Mouse (Mus musculus) megakaryocyte-erythroid progenitor cell, adult 5-6 weeks (primary cell): ENCODE data around the gene Acvr2b. TPM values are rescaled to one million over a fixed set of nuclear protein-coding genes. Genes with fewer than 3 reads are reported as not detected.
"Not testable (repeated sequence)": the region's sequence is repeated elsewhere in the genome, so short reads cannot be mapped to it uniquely, and the experiment has no call there.

Experiments
- ATAC-seq: replicated peaks from 2 replicates; pipeline ENCODE4 v1.8.0; 2016; ENCODE audit warnings: mild to moderate bottlenecking, inconsistent platforms; ENCODE audit not compliant: severe bottlenecking, poor library complexity, low FRiP score, low TSS enrichment
- total RNA-seq, 2 experiments: library from RNA; stranded (forward) in 1 of 2; stranded (reverse) in 1 of 2; fragments of 200-1000, 215-1000 nt in 1 of 2; fragments of >200 nt in 1 of 2; fragmentation: Nextera tagmentation in 1 of 2; gene quantifications; 2 replicates each; pipeline ENCODE4 v1.2.3; 2014 to 2017

Gene Acvr2b
- total RNA-seq (2014; fragmentation: Nextera tagmentation) (0.09 and 3.4 TPM in 2 replicates), total RNA-seq (2017) (1.3 TPM in 1 of 2 replicates, not detected in the other)

DNA sequence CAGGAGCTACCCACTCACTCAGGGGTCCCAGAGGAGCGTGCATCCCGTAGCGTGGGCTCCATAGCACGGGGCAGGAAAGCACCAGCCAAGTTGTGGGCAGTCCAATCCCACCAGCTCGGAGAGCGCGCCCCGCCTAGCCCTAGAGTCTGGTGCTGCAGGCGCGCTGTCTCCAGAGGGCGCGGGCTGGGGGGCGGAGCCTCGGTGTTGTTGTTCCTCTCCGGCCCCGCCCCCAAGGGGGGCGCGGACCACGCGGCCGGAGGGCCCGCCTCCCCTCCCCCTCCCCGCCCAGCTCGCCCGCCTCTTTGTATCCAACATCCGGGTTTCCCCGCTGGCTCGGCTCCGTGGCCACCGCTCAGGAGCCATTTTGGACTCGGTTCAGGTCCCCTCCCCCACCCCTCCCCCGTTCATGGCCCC is at the start of gene Acvr2b:
Gene Acvr2b (plus strand): TSS at position 318 of the 414 bp plus-strand sequence.
- peak; percentile 92 for ATAC-seq

DNA sequence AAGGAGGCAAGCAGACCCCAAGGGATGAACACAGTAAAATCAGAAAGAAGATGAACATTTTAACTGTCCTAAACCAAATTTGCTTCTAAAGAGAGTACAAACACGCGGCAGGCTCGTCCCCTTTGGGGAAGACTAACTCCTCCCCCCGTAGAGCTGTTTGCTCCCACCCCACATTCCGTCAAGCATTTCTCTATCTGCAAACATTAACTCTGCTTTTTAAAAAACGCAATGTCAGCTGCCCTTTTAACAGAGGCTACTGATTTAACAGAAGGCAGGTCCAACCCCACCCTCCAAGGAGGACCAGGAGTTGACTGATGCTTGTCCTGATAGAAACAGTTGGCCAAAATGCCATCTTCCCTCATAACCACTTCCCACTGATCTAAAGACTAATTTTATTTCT is 48.0 kb upstream of the Acvr2b start:
- ATAC-seq, result no peak

DNA sequence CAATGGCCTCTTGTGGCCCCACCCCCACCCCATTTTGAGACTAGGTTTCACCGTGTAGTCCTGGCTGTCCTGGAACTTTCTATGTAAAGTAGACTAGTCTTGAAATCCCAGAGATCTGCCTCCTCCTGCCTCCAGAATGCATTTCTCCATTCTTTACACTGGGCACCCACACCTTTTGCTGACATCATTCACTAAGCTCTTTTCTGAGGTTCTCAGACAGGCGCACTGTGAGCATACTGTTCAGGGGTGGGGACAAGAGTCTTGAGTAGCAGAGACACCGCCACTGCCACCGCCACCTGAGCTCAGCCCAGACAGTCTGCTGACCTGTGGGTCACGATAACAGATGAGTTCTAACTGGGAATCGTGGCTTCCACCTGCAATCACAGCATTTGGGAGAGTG is 46.0 kb upstream of the Acvr2b start:
- ATAC-seq, result no peak

DNA sequence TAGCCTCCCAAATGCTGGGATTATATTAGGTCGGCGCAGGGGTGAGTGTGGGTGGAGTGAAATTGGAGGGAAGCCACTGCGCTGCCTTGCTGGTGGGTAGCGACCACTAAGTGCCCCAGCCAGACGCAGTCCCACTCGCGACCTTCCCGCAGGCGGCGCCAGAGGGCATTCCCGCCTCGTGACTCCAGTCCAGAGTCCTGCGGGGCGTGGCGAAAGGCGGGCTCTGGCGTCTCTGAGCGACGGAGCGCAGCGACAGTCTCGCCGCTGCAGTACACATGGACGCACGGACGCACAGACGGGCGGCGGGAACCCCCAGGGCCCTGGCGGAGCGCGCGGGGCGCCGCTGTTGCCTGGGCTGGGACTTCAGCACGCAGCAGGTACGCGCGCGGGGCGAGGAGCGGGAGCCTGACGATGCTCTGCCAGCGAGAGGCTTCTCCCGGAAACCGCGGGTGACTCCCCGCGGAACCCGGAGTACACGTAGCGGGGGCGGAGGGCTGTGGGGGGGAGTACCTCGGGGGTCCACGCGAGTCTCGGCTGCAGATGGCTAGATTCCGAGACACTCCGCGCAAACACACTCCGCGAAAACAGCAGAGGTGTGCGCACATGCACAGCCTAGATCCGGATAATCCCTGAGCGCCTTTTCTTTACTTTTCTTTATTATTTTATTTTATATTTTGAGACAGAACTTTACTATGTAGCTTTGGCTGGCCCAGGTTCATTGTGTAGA is 44.4 kb upstream of the Acvr2b start, which contains the start of gene Xylb:
Gene Xylb (plus strand): TSS at position 51 of the 727 bp plus-strand sequence.
- peak; percentile 94 for ATAC-seq

DNA sequence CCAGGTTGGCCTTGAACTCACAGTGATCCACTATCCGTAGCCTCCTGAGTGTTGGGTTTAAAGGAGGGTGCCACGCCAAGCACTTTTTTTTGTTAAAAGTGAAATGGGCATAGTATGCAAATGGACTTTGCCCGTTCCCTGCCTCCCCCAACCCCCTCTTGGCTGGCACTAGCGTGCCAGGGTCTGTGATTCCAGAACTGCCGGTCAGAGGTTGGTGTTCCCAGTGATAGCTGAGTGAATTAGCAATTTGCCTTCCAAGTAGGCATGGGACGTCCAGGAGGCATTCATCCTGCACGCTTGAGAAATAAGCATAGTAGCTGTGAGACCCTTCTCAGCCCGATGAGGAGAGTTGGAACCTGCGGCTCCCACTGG is 43.9 kb upstream of the Acvr2b start:
- ATAC-seq, result no peak

DNA sequence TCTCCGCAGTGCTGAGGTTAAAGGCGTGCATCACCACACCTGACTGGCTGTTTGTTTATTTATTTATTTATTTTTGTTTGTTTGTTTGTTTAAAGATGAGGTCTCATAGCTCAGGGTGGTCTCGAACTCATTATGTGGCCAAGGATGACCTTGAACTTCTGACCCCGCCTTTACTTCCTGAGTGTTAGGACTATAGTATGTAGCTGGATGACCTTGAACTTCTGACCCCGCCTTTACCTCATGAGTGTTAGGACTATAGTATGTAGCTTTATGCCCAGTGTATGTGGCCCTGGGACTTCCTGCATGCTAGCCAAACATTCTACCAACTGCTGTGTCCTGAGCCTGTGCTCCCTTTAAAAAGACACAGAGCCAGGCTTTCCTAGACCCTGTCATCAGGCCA is 40.5 kb upstream of the Acvr2b start:
- ATAC-seq, result no peak

- no peak for ATAC-seq
Measured at GRCm38 (mm10) chr9:119363229-119363628, 38.7 kb upstream of the Acvr2b start.

DNA sequence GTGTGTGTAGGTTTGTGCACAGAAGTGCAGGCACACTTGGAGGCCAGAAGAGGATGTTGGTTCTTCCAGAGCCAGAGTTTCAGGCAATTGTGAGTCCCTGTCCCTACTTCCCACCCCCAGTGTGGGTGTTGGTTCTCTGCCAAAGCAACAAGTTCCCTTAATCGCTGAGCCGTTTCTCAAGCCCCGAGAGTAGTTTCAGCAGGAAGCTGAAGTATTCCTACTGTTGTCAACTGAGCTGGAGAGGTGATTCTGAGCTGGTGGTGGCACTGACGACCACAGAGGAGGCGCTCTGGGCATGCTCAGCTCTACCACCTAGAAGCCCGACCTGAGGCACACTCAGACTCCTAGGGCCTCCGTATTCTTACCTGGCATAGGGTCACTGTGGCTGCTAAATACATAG is 36.6 kb upstream of the Acvr2b start, which contains the start of gene Slc22a14:
Gene Slc22a14 (minus strand): TSS at position 270 of the 400 bp plus-strand sequence.
- no peak for ATAC-seq

DNA sequence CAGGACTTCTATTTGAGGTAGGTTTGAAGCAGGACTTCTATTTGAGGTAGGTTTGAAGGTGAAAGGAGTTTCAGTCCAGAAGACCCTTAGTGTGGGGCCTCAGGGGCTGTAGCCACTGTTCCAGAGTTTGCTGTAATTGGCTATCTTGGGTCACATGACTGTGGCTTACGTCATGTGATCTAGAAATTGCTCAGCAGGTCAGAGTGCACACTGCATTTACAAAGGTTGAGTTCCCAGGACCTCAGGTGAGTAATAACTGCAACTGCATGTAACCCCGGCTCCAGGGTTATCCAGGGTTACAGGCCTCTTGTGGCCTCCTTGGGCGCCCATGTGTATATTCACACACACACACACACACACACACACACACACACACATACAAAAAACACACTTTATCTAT is 33.6 kb upstream of the Acvr2b start:
- no peak for ATAC-seq

- not testable (repeated sequence) for ATAC-seq
Measured at GRCm38 (mm10) chr9:119370770-119371169, 31.1 kb upstream of the Acvr2b start.

DNA sequence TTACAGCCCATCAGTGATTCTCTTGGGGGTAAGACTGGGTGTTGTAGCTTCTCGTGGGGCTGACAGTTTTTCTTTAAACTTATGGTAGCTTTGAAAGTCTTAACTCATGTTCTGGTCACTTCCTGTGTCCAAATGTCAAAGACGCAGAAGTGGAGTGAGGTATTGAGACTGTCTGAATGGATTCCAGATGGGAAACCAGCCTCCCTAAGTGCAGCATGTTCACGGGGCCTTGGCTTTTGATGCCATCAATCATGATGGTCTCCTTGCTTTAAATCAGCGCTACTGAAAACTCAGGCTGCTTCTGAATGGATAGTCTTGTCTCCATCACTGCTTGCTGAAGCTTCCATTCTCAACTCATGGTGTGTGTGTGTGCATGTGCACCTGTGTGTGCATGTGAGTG is 30.7 kb upstream of the Acvr2b start:
- ATAC-seq, result no peak

DNA sequence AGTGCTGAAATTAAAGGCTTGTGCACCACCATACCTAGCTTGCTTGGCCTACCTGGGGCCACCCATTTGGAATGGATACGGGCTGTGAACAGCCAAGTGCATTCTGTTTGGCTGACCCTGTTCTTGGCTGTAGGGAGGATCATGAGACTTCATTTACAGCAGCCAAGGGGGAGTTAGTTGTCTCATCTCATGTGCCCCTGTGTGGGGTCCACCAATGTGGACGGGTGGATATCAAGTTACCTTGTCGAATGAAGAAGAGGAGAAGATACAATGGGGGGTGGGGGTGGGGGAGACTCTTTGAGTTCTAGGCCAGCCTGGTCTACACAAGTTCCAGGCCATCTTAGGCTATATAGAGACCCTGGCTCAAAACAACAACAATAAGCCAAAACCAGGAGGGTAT is 26.9 kb upstream of the Acvr2b start:
- no peak for ATAC-seq

- ATAC-seq, result no peak
Measured at GRCm38 (mm10) chr9:119375556-119375955, 26.4 kb upstream of the Acvr2b start.

GRCm38 (mm10) chr9:119378231-119378630 is 23.7 kb upstream of the Acvr2b start:
- no peak for ATAC-seq

DNA sequence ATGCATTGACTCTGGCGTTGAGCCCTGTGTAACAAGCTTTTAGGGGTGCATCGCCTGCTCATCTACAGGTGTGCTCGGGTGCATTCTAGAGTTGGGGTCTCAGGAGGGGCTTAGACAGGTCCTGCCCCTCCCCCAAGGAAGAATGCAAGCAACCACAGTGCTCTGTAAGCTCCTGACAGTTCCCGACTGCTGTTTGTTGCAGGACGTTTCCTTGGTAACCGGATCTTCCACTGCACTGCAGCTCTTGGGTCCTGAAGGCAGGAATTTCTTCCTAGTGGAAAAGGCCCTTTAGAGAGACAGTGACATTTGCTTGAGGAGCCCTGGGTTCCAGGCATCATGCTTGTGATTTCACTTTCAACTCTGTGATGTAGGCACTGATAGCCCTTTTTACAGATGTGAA is 19.3 kb upstream of the Acvr2b start:
- no peak for ATAC-seq

GRCm38 (mm10) chr9:119388956-119389355 is 13.0 kb upstream of the Acvr2b start:
- ATAC-seq, result peak; percentile 50

- no peak for ATAC-seq
Measured at GRCm38 (mm10) chr9:119390214-119390613, 11.7 kb upstream of the Acvr2b start.

GRCm38 (mm10) chr9:119394808-119395207 is 7.1 kb upstream of the Acvr2b start:
- no peak for ATAC-seq

- ATAC-seq, result peak; percentile 46
Measured at GRCm38 (mm10) chr9:119401351-119401750, 567 bp upstream of the Acvr2b start.

- no peak for ATAC-seq
Measured at GRCm38 (mm10) chr9:119402253-119403235, 626 bp downstream of the Acvr2b start.
